Mouse (Mus musculus) hindbrain, postnatal 0 days (tissue): Measurements from ENCODE around the gene Rflna. TPM values are rescaled to one million over a fixed set of nuclear protein-coding genes. Genes with fewer than 3 reads are reported as not detected.

Experiments
- ATAC-seq: fragments of 200-750 bp; cut with Nextera tagmentation; 2 replicates; pipeline ENCODE4 v1.8.0; 2017; ENCODE audit warnings: mild to moderate bottlenecking, moderate TSS enrichment, moderate library complexity
- DNase-seq: peaks from one replicate; pipeline ENCODE4 v3.0.0-alpha.2; 2015; ENCODE audit warnings: low spot score
- H3K27ac ChIP-seq: fragments of 300-500 bp; sonication (generic); 2 replicates; pipeline ENCODE4 v1.5.1; 2014; ENCODE audit warnings: mild to moderate bottlenecking
- H3K27me3 ChIP-seq: fragments of 300-500 bp; sonication (generic); 2 replicates; pipeline ENCODE4 v1.6.1; 2014; ENCODE audit warnings: low read length, mixed read lengths; ENCODE audit not compliant: insufficient read depth
- H3K36me3 ChIP-seq: fragments of 300-500 bp; sonication (generic); 2 replicates; pipeline ENCODE4 v1.6.1; 2014; ENCODE audit warnings: low read length, mixed read lengths; ENCODE audit not compliant: insufficient read depth
- H3K4me1 ChIP-seq: fragments of 300-500 bp; sonication (generic); 2 replicates; pipeline ENCODE4 v1.6.1; 2014; ENCODE audit warnings: antibody characterized with exemption, low read length, mixed read lengths; ENCODE audit not compliant: insufficient read depth
- H3K4me2 ChIP-seq: fragments of 300-500 bp; sonication (generic); 2 replicates; pipeline ENCODE4 v1.6.1; 2014; ENCODE audit warnings: low read depth, mild to moderate bottlenecking, low read length, moderate library complexity, mixed read lengths
- H3K4me3 ChIP-seq: fragments of 300-500 bp; sonication (generic); 2 replicates; pipeline ENCODE4 v1.5.1; 2014; ENCODE audit warnings: low read length
- H3K9ac ChIP-seq: fragments of 300-500 bp; sonication (generic); replicated peaks from 2 replicates; pipeline ENCODE4 v1.6.1; 2014; ENCODE audit warnings: mild to moderate bottlenecking, low read length, moderate library complexity, mixed read lengths
- H3K9me3 ChIP-seq: fragments of 300-500 bp; sonication (generic); 2 replicates; pipeline ENCODE4 v1.6.1; 2016; ENCODE audit warnings: low read length, mixed read lengths
- CTCF ChIP-seq: IDR thresholded peaks from 2 replicates; pipeline ENCODE4 v1.5.1; 2016; ENCODE audit warnings: antibody characterized with exemption, control low read depth, low read depth
- WGBS: fragments of 180-500 bp; shearing (Covaris S2); extraction: QIAGEN DNeasy Blood & Tissue Kit; methylation state at CpG from one replicate; pipeline ENCODE4 v1.1.7; 2014; 5-methylcytosine and 5-hydroxymethylcytosine counted together
- polyA plus RNA-seq: library from polyadenylated mRNA; unstranded; fragments of >200 nt; fragmentation: Nextera tagmentation; extraction: Ambion mirVana; gene quantifications from 2 replicates; pipeline ENCODE4 v1.2.1, GENCODE M21; 2015
- total RNA-seq: library from RNA; depleted of rRNA; stranded (reverse); fragments of >200 nt; gene quantifications from 2 replicates; pipeline ENCODE4 v1.2.3, GENCODE M21; 2014

Gene Rflna
- total and polyA plus RNA-seq, 2 experiments from 2014 or later = 7.5 to 9.8 TPM

- no peak for ATAC-seq
- no peaks in the 10 kb centered on the region for H3K9me3 ChIP-seq
- H3K27me3 ChIP-seq = no peaks in the 10 kb centered on the region
- H3K4me2 ChIP-seq = no peak overlapping the region
- WGBS = 78% methylated on average over 2 of the region's 2 CpGs
- H3K36me3 ChIP-seq = no peaks in the 10 kb centered on the region
- DNase-seq = no peak
- H3K4me3 ChIP-seq = no peak overlapping the region
- no peak for TF ChIP-seq CTCF
- H3K4me1 ChIP-seq = no peaks in the 10 kb centered on the region
- no peak overlapping the region for H3K27ac ChIP-seq
- no peak overlapping the region for H3K9ac ChIP-seq
Measured at GRCm38 (mm10) chr5:124989724-124990123, 13.3 kb upstream of the Rflna start.

- no peak overlapping the region for H3K9ac ChIP-seq
- H3K4me2 ChIP-seq = no peak overlapping the region
- WGBS = 86% methylated on average over 8 of the region's 8 CpGs
- H3K27ac ChIP-seq = no peak overlapping the region
- H3K4me1 ChIP-seq = no peaks in the 10 kb centered on the region
- no peak overlapping the region for H3K4me3 ChIP-seq
- TF ChIP-seq CTCF = no peak
- no peaks in the 10 kb centered on the region for H3K27me3 ChIP-seq
- H3K9me3 ChIP-seq = no peaks in the 10 kb centered on the region
- DNase-seq (no peak), ATAC-seq (no peak)
- H3K36me3 ChIP-seq = no peaks in the 10 kb centered on the region
Measured at GRCm38 (mm10) chr5:124992323-124992722, 10.7 kb upstream of the Rflna start.

- WGBS = 78% methylated on average over 11 of the region's 11 CpGs
- ATAC-seq (no peak), DNase-seq (no peak)
- Histone ChIP-seq H3K4me2 (no peak overlapping the region), H3K4me1 (no peaks in the 10 kb centered on the region), H3K9ac (no peak overlapping the region), H3K27ac (no peak overlapping the region), H3K36me3 (no peaks in the 10 kb centered on the region), H3K9me3 (no peaks in the 10 kb centered on the region), H3K27me3 (no peaks in the 10 kb centered on the region), H3K4me3 (no peak overlapping the region)
- TF ChIP-seq CTCF = no peak
Measured at GRCm38 (mm10) chr5:124992891-124993290, 10.1 kb upstream of the Rflna start.

GRCm38 (mm10) chr5:124996816-124997215 is 6.2 kb upstream of the Rflna start:
- no peak for DNase-seq
- 51% methylated on average over 6 of the region's 6 CpGs for WGBS

GRCm38 (mm10) chr5:124997913-124998312 is 5.1 kb upstream of the Rflna start:
- no peak for TF ChIP-seq CTCF
- no peaks in the 10 kb centered on the region for H3K27me3 ChIP-seq
- 85% methylated on average over 4 of the region's 4 CpGs for WGBS

More at GRCm38 (mm10) chr5:124996816-124997215, 6.2 kb upstream of the Rflna start:
- H3K4me1 ChIP-seq = no peaks in the 10 kb centered on the region
- H3K4me2 ChIP-seq = no peak overlapping the region
- no peak overlapping the region for H3K27ac ChIP-seq
- H3K36me3 ChIP-seq = no peaks in the 10 kb centered on the region
- no peak for ATAC-seq
- H3K4me3 ChIP-seq = no peak overlapping the region
- no peaks in the 10 kb centered on the region for H3K9me3 ChIP-seq
- no peak overlapping the region for H3K9ac ChIP-seq
- TF ChIP-seq CTCF = no peak
- no peaks in the 10 kb centered on the region for H3K27me3 ChIP-seq

GRCm38 (mm10) chr5:125000756-125001250 is 2.2 kb upstream of the Rflna start:
- no peak for TF ChIP-seq CTCF
- Histone ChIP-seq H3K9ac (no peak overlapping the region), H3K27me3 (no peaks in the 10 kb centered on the region; the same call in 1 of the 2 replicates), H3K4me1 (peaks cover 2% of the 10 kb centered on the region; the same call in 1 of the 2 replicates), H3K4me2 (no peak overlapping the region), H3K9me3 (no peaks in the 10 kb centered on the region), H3K36me3 (no peaks in the 10 kb centered on the region), H3K4me3 (no peak overlapping the region), H3K27ac (no peak overlapping the region)
- DNase-seq (no peak), ATAC-seq (no peak)
- 65% methylated on average over 10 of the region's 10 CpGs for WGBS

More at GRCm38 (mm10) chr5:124997913-124998312, 5.1 kb upstream of the Rflna start:
- DNase-seq (no peak), ATAC-seq (no peak)
- H3K36me3 ChIP-seq = no peaks in the 10 kb centered on the region
- H3K4me3 ChIP-seq = no peak overlapping the region
- 0 out of 2 replicates have a peak, but pooled peaks cover 2% of the 10 kb centered on the region for H3K4me1 ChIP-seq
- H3K4me2 ChIP-seq = no peak overlapping the region
- H3K9me3 ChIP-seq = no peaks in the 10 kb centered on the region
- no peak overlapping the region for H3K27ac ChIP-seq
- H3K9ac ChIP-seq = no peak overlapping the region

GRCm38 (mm10) chr5:125003873-125004255 is 843 bp downstream of the Rflna start:
- H3K27me3 ChIP-seq = no peaks in the 10 kb centered on the region; the same call in 1 of the 2 replicates
- H3K4me1 ChIP-seq = peaks cover 6% of the 10 kb centered on the region; the same call in 1 of the 2 replicates
- no peaks in the 10 kb centered on the region for H3K36me3 ChIP-seq
- H3K9ac ChIP-seq = peak overlapping the region; percentile 41; the same call in 1 of the 2 replicates
- peak overlapping the region; percentile 52 for H3K4me2 ChIP-seq
- H3K27ac ChIP-seq = no peak overlapping the region
- DNase-seq = no peak
- H3K9me3 ChIP-seq = no peaks in the 10 kb centered on the region
- ATAC-seq = no peak
- WGBS = 15% methylated on average over 15 of the region's 15 CpGs
- no peak for TF ChIP-seq CTCF
- H3K4me3 ChIP-seq = peak overlapping the region; percentile 32
